Mouse (Mus musculus) kidney, postnatal 36 days (tissue): ENCODE results near the gene Slc35d2.

Experiments
- DNase-seq, 2 experiments: peaks; one replicate each; pipeline ENCODE4 v3.0.0; 2021 to 2022; ENCODE audit warnings: mixed read lengths in 2 of 2

Gene Slc35d2

DNA sequence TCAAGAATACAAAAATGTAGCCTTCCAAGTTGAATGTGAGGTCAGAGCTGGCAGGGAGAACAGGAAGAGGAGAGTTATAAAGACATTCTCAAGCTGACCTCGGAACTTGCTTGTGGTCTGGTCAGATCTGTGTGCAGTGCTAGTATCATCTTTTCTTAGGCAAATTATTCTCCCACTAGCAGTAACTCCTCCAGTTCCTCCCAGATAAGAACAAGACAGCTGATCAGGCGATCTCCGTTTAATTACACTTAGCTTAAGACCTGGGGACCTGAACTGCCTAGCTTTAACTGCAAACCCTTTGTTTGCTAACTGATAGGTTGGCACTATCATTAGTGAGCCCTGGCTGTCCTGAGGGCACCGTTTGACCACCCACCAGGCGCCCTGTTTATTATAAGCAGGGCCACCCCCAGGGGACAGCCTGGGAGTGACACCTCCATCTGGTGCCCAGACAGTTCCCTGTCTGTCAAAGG is 20.8 kb downstream of the Slc35d2 start:
- no peak for DNase-seq

DNA sequence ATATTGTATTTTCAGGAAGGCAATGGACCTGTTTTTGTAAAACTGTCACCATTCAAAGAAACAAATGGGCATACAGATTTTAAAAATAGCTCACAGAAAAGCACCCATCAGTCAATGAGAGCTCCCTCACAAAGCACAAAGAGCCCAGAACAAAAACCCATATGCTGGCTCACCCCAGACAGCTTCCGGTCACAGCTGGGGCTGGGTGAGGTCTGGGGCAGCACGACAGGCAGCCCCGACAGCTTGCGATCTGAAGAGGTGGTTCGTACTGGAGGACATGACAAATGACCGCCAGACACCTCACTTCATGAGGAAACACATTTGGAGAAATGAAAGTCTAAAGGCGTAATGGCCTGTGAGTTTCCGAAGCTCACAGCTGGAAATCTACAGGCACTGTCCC is 21.6 kb downstream of the Slc35d2 start:
- peak in 1 of 2 experiments; percentile 22 for DNase-seq

DNA sequence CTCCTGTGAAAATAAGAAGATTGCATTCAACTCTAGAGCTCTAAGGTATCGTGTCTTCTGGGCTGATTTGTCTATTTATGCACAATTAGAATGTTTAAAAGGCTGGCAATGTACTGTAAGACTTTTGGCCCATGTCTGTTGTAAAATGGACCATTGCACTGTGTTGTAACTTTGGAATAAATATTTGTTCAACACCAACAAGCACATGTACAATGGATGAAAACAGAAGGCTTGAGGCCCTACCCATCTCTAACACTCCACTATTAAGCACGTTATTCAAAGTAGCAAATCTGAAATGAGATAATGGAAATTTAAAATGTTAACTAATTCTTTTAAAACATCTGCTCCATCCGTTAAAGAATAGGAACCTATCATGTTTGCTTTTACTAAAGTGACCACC is 22.1 kb downstream of the Slc35d2 start:
- DNase-seq = no peak

DNA sequence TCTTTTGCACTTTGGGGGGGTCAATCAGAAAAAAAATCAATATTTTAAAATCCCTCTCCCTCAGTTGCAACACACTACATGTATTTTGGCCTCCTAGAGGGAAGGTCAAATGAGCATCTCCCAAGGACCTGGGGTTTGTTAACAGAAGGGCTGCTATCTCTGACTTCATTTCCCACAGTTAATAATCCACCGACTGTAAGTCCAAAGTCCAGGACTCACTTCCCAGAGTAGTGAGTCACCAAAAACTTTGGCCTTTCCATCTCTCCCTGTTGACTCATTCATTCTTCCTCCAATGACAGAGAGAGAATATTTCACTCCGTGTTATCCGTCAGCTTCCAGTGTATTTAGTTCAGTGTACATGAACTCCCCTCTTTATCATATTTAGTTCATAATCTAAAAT is 23.5 kb downstream of the Slc35d2 start:
- peak; percentile 57 to 81 for DNase-seq

DNA sequence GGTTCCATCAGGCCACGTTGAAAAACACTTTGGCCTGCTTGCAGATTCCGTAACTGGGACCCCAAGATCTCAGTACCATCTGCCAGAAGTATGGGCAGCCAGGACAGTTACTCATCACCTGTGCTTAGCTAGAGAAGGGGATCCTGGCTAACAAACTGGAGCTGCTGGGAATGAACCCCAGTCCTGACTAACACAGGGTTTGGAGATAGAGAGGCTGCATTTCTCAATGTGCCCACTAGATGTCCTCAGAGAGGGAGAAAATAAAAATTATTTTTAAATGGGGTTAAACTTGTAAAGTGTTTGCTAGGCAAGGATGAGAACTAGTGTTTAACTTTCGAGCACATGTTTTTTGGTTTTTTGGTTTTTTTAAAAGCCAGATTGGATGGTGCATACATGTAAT is 29.0 kb downstream of the Slc35d2 start:
- DNase-seq = peak; percentile 39 to 72

DNA sequence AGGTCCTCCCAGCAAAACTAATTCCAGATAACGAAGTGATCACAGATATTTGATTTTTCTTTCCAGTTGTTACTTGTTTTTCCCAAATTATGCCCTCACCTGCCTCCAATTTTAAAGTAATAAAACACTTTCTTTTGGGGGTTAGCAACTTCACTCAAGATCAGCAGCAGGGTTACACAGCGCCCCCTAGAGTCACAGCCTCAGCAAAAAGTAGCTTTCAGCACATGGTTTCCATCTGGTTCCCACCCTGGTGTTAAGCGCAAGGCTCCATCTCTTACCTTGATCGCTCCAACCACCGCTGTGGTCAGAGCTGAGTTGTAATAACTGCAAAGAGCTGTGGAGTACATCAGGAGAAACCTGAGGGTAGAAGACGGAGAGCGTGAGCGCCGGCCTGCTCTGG is 30.2 kb downstream of the Slc35d2 start:
- DNase-seq = peak; percentile 24 to 72

DNA sequence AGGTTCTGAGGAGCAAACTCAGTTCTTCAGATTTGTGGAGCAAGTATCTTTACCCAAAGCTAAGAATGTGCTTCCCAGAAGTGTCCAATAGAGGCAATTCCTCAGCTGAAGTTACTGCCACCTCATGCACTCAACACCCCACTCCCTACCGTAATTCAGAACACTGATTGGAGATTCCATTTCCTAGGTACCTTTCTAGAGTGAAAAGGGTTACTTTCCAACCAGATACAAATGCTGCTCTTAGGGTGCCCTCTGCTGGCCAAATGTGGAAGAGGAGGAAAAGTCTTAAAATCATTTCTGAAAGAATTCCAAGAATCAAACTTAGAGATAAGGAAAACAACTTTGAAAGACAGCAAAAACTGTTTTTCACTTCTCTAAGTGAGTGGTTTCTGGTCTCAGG is 35.8 kb downstream of the Slc35d2 start:
- peak; percentile 62 to 87 for DNase-seq

DNA sequence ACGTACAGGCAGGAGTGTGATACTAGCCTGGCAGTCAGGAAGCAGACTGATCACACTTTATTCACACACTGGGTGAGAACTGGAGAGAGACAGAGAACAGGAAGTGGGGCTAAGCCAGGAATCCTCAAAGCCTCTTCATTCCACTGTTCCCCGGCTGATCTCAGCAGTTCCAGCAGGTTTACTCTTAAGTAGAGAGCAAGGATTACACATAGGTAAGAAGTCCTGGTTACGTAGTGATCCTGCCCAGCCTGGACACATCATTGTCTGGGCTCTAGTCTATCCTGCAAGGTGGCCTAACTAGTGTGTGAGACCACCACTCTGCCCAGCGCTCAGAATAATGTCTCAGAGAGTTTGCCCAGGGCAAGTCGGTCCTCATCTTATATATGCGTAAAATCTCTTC is 36.4 kb downstream of the Slc35d2 start:
- DNase-seq = no peak

DNA sequence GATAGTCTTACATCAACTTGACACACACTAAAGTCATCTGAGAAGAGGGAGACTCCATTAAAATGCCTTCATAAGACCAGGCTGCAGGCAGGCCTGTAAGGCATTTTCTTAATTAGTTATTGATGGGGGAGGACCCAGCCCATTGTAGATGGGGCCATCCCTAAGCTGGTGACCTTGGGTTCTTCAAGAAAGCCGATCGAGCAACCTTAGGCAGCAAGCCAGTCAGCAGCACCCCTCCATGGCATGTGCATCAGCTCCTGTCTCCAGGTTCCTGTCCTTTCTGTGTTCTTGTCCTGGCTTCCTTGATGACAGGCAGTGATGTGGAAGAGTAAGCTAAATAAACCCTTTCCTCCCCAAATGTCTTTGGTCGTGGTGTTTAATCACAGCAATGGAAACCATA is 37.0 kb downstream of the Slc35d2 start:
- no peak for DNase-seq

DNA sequence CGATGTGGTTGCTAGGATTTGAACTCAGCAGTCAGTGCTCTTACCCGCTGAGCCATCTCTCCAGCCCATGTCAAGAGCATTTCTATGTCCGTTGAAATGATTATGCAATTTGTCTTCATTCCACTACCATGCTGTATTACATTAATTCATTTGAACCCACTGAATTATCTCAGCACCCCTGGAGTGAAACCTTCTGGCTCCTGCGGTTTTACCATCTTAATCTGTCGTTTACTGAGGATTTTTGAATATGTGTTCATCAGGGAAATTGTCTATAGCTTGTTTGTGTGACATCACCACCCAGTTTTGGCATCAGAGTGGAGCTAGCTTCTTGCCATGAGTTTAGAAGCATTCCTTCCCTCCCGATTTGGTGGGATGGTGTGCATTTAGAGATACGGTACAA is 38.2 kb downstream of the Slc35d2 start:
- no peak for DNase-seq

DNA sequence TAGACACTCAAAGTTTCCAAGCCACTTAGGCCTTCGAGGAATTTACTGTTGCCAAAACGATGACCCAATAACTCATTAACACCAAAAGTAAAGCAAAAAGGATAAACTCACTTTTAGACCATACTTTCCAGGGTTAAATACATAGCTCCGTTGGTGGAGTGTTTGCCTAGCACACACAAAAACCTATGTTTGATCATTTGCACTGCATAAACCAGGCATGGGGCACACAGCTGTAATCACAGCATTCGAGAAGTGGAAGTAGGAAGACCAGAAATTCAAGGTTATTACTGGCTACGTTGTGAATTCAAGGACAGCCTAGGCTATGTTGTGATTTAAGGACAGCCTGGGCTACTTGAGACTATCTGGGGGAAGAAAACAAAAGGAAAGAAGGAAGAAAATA is 38.9 kb downstream of the Slc35d2 start:
- DNase-seq = no peak

DNA sequence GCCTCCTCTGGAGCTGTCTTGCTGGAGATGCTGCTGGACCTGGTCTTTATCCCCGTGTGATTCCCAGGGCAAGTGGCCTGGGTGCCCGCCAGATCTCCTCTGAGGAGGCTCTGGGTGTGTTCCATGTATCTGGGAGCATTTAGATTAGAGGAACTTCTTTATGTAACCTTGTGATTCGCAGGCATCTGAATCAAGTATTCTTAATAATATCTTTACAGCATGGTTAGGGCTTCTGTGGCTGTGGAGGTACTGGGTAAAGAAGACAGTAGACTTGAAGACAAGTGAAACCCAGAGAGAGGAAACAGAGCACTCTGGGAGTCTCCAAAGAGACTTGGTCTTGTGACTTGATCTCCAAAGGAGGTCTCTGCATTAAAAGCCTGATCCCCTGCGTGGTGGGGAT is 40.0 kb downstream of the Slc35d2 start, which contains the start of gene Hsd17b3:
TSS of gene Hsd17b3 (minus strand) at position 101 of the 400 bp plus-strand sequence.
- DNase-seq = no peak

DNA sequence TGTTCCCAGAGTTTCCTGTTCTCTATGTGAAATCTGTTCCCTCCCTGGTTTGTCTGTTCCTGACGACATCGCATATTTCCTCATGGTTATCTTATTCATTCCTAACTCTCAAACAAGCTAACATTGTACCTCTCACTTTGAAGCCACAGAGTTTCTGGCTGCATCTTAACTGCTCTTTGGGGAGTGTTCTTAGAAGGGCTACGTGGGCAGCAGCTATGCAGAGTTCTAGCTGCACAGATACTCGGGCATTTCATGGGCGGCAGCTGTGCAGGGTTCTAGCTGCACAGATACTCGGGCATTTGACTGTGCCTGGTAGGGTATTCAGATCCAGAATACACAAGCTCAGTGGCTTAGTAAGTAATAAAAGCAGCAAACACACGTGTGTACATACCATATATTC is 41.1 kb downstream of the Slc35d2 start:
- DNase-seq = no peak

DNA sequence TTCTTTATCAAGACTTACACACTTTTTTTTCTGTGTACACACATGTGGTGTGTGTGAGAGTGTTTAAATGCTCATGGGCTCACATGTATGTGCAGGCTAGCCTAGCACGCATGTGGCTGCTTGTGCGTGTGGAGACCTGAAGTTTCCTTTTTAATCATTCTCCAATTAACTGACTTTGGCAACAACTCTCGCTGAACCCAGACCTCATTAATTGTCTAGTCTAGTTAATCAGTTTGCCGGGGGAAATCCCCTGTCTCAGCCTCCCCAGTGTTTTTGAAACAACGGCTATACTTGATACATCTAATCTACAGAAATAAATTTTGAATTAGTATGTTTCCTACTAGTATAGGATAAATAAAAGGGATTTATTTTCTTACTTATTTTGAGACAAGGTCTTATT is 43.1 kb downstream of the Slc35d2 start:
- peak; percentile 39 to 56 for DNase-seq

DNA sequence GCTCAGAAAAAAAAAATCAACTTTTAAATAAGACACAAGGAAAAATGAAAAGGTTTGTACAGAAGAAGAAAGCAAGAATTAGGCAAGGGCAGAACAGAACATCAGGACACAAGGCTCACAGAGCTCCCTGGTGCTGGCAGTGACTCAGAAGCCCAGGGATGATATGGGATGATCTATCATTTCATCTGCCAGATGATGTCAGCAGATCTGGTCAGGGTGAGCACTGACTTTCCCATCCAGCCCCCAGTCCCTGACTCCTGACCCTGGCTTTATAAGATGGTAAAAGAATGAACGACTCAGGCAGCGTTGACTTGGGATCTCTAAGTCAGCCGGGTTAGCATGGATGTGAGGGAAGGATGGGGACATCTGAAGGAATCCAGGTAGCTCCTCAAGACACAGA is 45.8 kb downstream of the Slc35d2 start:
- no peak for DNase-seq

DNA sequence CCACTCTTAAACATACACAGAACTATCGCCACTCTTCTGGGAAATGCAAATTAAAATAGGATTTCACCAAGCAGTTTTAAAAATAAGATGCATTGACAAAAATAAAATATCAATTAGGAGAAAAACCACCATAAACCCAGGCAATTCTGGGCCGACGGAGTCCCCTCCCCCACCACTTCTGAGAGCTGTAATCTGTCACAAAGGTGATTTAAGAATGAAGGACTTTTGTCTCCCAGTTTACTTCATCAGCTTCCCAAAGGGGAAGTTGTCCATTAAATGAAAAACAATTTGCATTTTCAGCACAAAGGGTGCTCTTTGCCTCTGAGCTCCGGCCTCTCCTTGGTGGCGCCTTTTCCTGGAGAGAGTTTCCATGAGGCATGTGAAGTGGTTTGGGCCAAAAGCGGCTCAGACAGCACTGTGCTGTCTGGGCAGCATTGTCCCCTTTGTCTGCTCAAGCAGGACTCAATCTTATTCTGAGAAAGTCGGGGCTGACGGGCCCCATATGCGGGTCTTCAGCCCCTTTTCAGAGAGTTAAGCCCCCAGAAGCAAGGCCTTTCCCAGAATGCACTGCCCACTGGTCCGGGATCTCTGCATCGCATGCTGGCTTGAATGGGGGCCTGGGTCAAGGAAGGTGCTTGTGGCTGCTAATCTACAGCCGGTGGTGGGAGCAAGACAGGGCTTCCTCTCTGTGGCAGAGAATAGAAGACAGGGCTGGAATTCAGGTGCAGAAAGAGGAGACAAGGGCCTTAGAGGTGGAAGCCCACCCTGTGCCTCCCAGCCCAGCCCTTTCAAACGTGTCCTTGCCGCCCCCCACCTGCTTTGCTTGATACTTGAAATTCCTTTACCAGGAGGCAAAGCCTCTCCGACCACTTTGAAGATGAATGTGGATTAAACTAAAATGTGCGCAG is 47.9 kb downstream of the Slc35d2 start:
- peak; percentile 57 to 63 for DNase-seq

DNA sequence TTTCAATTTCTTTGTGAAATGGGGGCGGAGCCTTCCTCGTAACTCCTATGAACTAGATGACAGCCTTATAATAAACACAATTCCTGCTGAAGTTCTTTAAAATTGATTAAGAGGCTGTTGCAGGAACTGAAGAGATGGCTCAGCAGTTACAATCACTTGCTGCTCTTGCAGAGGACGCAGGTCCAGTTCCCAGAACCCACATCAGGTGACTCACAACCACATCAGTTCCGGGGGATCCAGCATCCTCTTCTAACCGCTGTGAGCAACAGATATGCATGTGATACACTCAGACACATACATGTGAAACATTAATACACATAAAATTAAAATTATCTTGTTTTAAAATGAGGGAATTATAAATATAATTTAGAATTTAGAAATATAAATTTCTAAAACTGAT is 51.6 kb downstream of the Slc35d2 start:
- no peak for DNase-seq

DNA sequence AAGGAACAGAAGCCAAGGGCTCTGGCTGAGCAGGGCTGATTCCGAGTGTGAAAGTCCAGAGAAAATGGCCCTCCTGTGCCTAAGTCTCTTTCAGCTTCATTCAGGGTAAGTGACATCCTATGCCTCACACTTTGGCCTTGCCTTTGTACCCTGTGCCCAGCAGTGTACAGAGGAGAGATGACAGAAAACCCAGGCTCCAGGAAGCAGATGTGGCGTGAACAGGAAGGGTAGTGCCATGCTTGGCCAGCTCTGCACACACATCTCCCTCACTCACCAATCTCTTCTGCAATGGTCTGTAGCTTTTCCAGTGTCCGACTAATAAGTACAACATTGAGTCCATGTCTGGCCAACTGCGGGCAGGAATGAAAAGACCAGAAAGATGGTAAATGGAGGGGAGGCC is 53.1 kb downstream of the Slc35d2 start:
- DNase-seq = no peak

DNA sequence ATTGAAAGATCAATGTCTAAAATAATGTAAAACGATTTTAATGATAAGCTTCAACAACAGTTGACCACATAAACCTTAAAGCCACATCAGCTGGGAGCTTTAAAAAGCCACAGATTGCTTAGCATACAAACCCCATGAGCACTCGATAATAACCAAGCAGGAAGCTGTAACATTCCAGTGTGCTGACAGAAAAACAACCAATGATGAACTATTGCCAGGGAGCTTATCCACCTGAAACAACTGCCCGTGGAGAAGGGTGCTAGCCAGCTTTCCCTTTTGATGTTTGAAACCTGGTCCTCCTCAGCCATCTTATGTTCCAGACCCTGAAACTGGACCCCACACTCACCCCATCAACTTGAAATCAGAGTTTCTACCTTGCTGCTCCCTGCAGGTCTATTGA is 62.5 kb downstream of the Slc35d2 start:
- DNase-seq = no peak

DNA sequence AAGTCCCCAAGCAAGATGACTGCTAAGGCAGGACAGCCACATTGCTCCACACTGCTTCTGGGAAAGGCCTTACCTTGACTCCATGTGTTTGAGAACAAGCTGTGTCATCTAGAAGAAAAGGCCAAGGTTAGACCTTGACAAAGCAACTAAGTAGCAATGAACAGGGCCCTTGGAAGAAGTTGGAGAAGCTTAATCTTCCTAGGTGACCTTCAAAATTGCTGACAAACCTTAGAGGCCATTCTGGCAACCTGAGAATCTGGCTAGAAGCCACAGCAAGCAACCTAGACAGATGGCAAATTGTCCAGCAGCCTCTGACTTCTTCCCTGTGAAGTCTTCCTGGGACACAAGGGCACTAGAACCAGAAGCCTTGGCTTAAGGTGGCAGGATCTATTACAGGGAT is 64.9 kb downstream of the Slc35d2 start:
- DNase-seq = peak; percentile 19 to 20

DNA sequence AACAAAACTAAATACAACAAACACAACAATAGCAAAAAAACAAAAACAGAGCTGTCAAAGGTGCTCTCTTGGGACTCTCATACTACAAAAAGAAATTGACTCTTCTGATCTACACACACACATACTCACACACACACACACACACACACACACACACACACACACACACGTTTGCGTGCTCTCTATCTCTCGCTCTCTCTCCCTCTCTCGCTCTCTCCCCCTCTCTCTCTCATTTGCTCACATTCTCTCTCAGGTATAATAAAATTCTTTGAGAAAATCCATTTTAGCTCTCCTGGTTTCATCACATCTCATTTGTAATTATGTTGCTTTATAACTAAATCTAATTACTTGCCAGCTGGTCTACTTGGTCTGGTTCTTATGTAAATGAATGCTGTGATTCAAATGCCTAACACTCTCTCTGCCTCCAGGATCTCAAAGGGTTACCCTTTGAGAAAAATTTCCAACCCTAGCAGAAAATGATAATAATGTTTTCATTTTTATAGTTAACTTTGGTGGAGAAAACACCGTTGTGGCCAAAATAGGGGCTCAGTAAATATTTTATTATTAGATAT is 68.1 kb downstream of the Slc35d2 start:
- no peak for DNase-seq

DNA sequence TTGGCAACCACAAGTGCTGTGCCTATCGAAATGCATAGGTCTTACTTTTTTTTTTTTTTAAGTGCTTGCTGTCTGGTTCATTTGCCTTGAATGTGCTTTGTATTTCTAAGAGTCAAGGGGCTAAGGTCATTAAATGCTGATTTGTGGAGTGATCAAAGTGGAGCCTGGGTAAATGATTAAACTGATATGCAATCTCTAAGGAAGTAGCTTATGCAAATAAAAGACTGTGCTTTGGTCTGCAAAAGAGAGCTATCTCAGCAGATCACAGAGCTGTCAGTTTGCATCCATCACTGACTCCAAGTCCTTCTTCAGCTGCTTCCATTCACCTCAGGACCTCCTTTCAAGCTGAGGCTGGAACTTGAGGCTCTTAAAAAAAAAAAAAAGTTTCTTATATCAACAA is 75.2 kb downstream of the Slc35d2 start:
- DNase-seq = peak in 1 of 2 experiments; percentile 59

DNA sequence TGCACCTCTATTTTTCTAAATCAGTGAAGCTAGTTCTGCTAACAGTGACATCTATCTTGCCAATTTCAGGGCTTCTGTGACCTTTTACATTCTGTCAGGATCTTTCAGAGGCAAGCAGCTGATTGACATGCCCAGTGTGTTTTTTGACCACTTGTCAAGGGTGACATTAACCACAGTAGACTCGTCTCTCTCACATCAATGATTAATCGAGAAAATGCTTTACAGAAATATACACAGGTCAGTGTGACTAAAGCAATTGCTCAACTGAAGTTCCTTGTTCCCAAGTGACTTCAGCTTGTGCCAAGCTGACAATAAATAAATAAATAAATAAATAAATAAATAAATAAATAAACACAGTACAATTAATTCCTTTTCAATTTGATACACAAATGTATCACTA is 76.9 kb downstream of the Slc35d2 start:
- DNase-seq = peak in 1 of 2 experiments; percentile 18

DNA sequence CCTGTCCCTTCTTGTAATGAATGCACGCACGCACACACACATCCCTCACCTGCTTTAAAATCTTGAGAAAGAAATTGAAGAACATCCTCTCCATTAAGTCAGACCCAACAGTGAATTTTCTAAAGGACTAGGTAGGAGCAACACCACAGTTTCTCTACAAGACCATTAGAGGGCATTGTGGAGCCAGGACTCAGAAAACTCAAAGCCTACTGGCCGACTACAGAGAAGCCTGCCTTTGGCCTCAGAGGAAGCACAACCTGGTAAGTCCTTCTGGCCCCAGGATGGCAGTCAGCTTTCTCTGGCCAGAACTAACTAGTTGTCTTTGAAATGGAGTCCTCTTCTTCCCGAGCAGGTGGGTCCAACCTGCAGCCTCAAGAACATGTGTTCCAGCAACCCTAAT is 78.3 kb downstream of the Slc35d2 start:
- DNase-seq = peak; percentile 48 to 56
